Mouse (Mus musculus): Measurements from ENCODE around the gene Gcdh.

Gene Gcdh

DNA sequence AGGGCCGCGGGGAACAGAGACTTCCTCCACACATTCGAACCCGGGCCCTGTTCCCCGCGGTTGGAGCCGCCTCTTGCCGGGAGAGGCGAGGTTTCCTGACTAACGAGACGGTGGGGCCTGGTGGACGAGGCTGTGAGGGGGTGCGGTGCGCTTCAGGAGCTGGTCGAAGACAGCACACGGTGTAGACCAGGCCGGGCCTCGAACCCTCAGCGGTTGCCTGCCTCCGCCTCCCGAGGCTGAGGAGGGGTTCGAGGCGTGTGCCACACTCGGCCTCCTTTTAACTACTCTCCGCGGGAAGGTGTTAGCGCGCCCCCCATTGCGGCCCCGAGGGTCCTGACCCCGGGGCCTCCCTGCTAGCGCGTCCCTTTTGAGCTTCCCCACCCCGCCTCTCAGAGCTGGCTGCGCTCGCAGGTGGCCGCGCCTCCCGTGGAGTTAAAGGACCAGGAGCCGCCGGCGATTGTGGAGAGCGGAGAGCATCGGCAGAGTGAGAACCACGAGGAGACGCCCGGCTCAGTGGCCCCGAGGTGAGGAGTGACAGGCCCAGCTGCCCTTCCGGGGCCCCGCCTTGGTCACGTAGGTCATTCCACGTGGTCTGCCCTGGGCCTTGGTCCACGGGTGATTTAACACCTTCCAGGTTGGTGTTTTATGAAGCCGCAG is 21.3 kb downstream of the Gcdh start:
- DNase-seq (ENCODE audit: low spot score in 2 of 2), result no peak

DNA sequence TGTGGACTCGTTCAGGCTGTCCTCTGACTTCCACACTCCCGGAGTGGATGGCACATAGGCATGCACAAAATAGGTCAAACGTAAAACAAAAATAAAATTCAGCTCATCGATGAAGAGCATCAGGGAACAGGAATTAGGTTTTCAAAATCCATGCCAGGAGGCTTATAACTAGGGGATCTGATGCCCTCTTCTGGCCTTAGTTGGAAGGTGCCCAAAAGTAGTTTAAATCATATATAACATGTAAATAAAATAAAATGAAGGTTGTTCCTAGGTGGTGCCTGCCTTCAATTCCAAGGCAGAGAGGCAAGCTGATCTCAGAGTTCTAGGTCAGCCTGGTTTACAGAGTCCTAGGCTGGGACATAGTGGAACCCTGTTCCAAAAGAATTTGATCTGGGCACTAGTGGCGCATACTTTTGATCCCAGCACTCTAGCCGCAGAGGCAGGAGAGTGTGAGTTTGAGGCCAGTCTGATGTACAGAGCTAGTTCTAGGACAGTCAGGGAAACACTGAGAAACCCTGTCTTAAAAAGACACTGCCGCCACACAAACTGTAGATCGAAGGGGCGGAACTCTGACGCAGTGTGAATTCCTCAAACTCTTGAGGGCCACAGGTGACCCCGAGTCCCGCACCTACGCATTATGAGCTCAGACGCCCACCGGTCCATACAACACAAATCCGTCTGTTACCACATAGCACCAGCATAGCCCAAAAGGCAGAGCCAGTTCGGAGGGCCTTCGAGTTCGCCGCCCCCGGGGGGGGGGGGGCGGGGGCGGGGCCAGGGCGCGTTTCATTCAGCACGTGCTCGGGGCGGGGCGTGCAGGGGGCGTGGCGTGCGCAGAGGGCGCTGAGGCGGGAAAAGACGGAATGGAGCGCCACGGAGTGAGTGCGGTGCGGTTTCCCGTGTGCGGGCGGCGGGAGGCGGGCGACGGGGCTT is 22.1 kb downstream of the Gcdh start, which contains the start of gene Syce2:
TSS of gene Syce2 (plus strand) at position 736 of the 933 bp plus-strand sequence.
- DNase-seq (ENCODE audit: low spot score in 2 of 2), result peak in 1 of 2 experiments; percentile 36

DNA sequence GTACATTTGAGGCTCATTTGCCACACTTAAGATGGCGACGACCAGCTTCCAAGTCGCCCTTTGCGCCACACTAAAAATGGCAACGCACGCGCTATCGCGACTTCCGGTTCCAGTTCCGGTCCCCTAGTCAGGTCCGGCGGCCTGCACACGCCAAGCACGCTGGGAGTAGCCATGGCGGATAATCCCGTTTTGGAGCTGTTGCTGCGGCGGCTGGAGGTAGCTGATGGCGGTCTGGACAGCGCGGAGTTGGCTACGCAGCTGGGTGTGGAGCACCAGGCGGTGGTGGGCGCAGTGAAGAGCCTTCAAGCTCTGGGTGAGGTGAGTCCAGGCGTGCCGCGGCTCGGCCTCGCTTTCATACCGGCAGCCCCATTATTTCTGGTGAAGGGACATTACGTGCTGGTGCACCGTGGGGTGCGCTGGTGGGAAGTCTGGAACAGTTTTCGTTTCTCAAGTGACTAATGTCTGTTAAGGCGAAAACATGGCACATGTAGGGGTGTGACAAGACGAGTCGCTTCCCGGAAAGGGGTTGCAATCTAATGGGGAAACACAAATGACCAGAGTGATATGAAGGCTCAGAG is 36.8 kb downstream of the Gcdh start, which contains the start of gene Farsa:
TSS of gene Farsa (plus strand) at position 126 of the 578 bp plus-strand sequence.
- DNase-seq (ENCODE audit: low spot score in 2 of 2), result peak; percentile 93 to 97

DNA sequence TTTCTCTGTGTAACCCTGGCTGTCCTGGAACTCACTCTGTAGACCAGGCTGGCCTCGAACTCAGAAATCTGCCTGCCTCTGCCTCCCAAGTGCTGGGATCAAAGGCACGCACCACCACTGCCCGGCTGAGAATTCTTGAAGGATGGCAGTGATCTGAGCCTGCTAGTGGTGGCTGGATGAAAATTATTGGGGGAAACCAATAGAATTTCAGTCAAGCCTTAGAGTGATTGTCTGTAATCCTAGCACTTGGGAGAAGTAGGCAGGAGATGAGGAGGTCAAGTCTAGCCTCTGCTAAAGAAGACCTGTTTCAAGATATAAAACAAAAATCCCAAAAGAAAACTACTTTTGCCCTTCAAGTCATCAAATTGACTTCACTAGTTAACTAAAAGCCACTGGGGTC is 37.3 kb downstream of the Gcdh start:
- DNase-seq (ENCODE audit: low spot score in 2 of 2), result no peak

DNA sequence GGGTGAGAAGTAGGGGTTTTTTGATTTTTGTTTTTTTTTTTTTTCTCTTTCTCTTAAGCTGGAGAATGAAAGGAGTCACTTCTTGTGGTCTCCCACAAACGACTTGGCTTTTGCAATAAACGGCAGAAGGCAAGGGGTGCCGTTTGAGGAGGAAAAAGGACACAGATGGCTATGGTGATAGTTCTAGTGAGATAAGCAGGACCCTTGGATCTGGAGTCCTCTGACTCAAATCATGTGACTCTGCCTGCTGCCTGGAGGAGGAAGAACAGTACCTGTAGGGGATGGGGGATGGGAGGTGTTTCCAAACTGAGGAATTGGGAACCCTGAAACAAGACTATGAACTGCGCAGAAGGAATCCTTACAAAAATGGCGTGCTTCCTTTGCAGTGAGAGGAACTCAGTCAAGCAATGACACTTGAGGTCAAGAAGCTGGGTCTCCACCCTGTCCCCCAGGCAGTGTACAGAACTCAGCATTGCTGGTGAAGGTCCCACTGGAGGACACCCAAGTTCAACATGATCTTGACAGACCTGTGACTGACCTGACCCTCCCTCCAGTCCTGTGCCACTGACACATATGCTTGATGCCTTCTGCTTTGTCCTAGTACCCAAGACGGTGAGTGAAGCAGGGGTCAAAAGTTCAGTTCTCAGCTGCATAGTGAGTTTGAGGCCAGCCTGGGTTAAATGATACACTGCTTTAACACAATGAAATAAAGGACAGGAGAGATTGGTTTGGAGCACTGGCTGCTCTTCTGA is 45.9 kb downstream of the Gcdh start:
- DNase-seq (ENCODE audit: low spot score in 2 of 2), result no peak

DNA sequence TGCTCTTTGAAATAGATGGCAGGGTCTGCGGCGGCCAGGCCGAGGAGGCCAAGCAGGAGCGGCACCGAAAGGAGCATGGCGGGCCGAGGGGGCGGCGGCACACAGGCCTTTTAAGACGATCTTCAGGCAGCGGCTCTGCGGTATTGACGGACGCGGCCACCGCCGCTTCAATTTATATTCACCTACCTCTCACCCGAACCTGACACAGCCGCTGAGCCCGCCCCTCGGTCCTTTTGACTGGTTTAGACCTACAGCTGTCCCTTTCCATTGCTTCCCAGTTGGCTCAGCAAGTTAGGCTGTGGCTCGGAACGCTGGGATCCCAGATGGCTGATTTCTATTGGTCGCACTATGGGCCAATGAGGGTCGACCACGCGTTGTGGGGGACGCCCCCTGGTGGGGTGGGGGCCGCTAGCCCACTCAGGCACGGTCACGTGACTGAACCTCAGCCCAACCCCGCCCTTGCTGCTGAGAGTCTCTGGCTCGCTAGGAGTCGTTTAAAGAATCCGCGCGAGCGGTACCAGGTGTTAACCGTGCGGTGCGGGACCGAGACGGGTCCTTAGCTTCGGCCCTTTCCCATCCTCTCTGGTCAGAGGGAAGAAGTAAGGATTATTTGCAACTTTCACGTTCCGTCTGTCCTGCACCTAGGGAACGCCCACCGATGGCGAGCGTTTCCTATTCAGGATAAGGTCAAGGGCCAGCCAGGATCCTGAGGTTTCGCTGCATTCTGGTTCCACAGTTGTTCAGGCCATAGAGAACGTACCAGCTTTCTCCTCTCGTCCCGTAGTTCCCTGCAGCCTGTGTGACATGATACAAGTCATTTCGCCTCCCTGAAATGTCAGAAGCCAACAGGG is 46.8 kb downstream of the Gcdh start, which contains the start of gene Calr:
TSS of gene Calr (minus strand) at position 213 of the 851 bp plus-strand sequence.
- peak; percentile 100 for DNase-seq (ENCODE audit: low spot score in 2 of 2)

DNA sequence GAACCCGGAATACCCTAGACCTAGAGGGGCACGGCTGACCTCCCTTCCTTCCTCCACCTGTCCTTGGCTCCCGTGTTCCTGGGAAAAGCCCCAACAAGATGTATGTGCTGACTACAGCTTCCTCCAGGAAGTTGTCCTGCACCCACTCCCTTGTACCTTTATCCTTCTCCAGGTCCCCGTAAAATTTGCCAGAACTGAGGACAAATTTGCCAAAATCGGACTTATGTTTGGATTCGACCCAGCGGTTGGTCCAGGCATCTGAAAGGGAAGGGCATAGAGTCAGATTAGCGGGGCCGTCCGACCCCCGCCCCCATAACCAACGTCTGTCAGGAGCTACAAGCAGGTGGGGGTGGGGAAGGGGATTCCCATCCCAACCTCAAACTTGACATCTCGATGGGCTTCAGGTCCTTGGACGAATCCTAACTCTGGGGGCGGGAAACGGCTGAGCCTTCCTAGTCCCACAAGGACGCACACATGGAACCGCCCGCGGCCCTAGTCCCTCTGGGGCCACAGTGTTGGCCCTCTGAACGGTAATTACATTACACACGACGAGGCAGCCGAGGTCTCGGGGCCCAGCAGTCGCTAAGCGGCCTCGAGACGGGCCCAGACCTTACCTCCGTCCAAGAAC is 47.5 kb downstream of the Gcdh start:
- DNase-seq (ENCODE audit: low spot score in 2 of 2), result no peak

DNA sequence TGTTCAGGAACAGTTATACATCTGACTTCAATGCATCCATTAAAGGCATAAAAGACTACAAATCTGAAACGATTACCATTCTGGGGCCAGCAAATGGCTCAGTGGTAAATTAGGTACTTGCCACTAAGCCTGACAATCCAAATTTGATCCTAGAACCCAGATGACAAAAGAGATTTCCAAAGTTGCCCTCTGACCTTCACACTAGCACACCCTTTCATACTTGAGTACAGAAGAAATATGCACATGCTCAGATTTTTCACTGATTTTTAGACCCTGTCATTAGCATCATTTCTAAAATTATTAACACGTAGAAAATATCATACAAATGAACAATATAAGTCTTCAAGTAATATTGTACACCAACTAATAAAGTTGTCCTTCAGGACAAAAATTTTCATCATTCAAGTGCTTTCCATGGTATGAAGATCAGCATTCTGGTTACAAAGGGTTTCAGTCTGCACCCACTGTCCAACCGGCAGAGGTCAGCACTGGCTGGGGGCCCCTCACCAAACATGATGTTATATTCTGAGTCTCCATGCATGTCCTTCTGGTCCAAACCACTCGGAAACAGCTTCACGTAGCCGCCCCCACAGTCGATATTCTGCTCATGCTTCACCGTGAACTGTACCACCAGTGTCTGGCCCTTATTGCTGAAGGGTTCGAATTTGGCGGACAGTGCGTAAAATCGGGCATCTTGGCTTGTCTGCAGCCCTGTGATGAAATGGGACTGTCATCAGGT is 48.2 kb downstream of the Gcdh start:
- DNase-seq (ENCODE audit: low spot score in 2 of 2), result peak in 1 of 2 experiments; percentile 37

DNA sequence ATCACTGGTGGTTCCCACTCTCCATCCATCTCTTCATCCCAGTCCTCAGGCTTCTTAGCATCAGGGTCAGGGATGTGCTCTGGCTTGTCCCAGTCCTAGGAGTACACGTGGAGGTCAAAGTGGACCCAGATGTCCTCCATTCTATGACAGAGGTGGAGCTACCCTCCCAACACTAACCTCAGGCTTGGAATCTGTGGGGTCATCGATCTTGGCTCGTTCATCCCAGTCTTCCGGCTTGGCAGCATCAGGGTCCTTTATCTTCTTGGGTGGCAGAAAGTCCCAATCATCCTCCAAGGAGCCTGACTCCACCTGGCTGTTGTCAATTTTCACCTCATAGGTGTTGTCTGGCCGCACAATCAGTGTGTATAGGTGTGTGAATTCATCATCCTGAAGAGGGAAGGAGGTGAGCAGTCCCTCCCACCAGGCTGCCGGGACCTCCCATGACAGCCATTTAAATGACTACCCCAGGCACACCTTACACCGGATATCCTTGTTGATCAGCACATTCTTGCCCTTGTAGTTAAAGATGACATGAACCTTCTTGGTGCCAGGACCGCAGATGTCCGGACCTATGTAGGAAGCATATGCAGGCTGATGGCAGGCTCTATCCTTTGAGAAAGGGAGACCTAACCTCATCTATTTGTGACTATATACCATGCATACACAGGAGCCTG is 49.2 kb downstream of the Gcdh start:
- DNase-seq (ENCODE audit: low spot score in 2 of 2), result no peak

DNA sequence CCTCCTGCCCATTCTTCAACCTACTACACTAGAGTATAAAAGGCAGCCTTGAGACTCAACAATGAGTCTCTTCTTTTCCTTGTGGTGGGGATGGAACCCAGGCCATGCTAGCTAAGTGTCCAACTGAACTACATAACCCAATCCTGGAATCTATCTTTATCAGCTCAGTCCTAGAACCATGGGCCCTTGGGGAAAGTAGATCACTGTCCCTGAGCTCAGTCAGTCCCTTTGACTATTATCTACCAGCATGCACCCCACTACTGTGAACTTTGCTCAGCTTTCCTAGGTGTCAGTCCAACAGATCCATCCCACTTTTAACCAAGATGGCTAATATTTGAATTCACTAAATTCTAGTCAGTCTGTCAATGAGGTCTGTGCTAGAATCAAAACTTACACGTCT is 52.2 kb downstream of the Gcdh start:
- DNase-seq (ENCODE audit: low spot score in 2 of 2), result no peak

DNA sequence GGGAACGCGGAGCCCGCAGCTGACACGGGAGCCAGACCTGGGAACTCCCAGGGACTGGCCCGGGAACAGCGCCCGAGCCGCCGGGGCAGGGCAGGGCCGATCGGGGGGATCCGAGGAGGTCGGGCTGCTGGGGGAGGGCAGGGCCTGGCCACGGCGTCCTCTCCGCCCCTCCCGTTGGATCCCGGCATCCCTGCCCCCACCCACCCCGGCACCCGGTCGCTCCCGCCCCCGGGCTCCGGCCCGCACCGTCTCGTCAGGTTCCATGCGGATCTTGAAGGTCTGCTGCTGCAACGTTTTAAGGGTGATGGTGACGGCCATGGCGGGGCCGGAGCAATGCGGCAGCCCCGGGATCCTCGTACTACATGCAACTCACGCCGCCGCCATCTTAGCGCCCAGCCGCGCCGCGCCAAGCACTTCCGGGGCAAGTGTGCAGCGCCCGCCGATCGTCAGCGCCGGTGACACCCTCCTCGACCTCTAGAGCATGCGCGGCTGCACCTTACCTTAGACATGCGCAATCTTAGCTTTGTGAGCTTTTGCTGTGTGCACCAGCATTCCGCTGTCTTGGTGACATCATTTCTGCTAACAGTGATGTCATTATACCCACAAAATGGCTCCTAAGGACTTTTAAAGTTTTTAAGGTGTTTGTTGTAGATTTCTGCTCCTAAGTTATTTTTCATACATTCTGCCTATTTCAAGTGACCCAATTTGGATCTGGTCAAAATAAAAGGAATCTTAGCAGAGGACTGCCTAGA is 53.3 kb downstream of the Gcdh start, which contains the start of gene Rad23a:
TSS of gene Rad23a (minus strand) at position 418 of the 752 bp plus-strand sequence.
- peak; percentile 92 for DNase-seq (ENCODE audit: low spot score in 2 of 2)

DNA sequence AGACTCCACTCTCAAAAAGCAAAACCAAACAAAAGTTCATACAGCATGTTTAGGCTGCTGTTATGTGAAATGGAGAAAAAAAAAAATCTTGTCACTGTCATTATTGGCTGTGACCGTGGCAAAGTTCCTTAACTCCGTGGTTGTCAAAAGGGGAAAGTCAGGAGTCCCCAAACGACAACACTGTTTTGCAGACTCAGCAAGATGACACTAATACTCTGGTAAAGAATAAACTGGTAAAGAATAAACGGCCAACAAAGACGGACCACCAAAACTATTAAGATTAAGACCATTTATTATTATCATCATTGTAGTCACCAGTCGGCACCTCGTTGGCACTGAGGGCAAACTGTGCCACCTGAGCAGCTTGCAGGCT is 53.9 kb downstream of the Gcdh start:
- DNase-seq (ENCODE audit: low spot score in 2 of 2), result no peak

DNA sequence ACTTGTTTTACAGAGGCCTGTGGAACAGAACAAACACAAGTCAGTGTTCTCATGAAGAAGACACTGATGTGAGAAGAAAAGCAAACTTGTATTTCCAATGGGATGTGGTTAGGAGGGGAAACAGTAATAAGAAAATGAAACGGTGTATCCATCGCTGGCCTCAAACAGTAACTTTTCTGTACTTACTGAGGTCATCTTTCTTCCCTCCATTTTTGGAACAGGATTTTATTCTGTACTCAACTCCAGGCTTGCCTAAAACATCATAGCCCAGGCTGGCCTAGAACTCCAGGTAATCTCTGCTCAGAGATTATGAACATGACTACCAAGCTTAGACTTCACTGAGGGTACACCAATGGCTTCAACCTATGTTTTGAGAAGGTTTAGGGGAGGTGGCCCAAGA is 54.3 kb downstream of the Gcdh start:
- DNase-seq (ENCODE audit: low spot score in 2 of 2), result no peak

DNA sequence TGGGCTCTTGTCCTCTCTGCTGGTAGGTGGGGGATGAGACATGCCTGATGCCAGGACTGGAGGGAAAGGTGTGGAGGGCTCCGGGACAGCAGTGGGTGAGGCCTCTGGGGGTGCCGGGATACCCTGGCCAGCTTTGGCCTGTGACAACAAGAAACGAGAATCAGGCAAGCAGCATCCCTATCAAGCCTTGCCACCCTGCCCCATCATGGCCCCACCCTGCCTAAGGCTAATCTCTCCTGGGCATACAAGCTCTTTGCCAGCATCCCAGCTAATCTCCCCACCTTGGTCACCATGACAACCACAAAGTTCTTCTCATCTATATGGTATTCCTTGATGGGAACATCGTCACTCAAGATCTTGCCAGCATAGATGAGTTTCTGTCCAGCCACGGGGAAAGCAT is 55.2 kb downstream of the Gcdh start:
- no peak for DNase-seq (ENCODE audit: low spot score in 2 of 2)

DNA sequence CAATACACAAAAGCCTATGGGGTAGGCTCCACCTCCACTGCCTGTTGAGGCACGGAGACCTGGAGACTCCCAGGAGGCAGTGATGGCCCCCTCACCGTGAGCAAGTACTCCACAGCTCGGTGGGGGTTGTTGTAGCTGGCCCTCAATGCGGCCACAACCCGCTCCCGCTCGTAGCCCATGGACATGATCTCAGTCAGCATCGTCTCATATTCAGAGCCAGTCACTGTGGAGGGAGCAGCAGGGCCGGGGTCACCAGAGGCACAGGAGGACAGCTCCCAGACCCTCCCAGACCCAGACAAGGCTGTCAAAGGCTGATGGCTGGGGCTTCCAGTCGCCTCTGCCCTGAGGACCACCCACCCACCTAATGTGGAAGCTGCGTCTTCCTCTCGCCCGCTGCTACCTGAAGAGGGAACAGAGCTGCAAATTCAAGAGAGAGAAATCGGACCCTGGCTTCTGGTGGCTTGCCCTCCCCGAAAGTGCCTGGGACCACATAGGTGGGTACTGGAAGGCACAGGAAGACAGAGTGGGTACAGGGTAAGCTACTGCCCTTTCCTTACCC is 55.7 kb downstream of the Gcdh start:
- DNase-seq (ENCODE audit: low spot score in 2 of 2), result no peak

DNA sequence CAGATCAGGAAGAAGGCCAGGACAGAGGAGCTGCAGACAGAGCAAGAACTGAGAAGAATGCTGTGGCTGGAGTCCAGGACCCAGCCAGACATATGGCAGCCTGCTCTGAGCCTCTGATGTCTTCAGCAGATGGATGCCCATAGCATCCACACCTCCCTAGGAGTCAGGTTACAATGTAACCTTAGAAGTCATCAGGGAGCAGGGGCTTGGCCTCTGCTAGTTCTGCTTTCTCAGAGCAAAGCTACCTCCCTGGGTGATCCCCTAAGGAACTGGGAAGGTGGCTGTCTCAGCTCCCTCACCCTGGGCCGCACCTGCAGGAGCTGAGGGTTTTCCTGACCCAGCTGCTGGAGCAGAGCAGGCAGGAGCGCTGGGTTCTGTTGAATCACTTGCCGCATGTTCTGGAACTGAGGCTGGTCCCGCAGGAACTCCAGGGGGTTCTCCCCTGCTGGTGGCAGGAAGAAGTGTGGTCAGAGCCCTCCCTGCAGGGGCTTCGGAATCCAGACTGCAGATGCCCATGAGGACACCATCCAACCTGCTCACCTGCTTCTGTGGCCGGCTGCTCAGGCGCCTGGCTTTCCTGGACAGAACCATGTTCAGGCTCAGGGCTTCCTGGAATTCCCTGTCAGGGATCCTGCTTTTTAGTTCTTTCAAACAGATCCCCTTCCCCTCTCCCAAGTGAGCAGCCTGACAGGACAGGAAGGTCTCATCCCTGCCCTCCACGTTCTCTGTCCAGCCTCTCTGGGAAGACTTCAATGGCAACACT is 56.4 kb downstream of the Gcdh start:
- no peak for DNase-seq (ENCODE audit: low spot score in 2 of 2)
